Mouse (Mus musculus) embryonic facial prominence, embryonic 11.5 days (tissue): Measurements from ENCODE around the gene Ublcp1. TPM values are rescaled to one million over a fixed set of nuclear protein-coding genes. Genes with fewer than 3 reads are reported as not detected.
A peak's percentile ranks its signal among the peaks of the same experiment; 100 is the strongest.

Source experiments
- ATAC-seq: fragments of 200-750 bp; cut with Nextera tagmentation; replicated peaks from 2 replicates; pipeline ENCODE4 v1.8.0; 2017; ENCODE audit warnings: low read depth; ENCODE audit not compliant: insufficient number of reproducible peaks, low FRiP score, low TSS enrichment
- DNase-seq: peaks from one replicate; pipeline ENCODE4 v3.0.0-alpha.2; 2015; ENCODE audit warnings: low spot score
- H3K27ac ChIP-seq: fragments of 300-500 bp; sonication (generic); replicated peaks from 2 replicates; pipeline ENCODE4 v1.5.1; 2014; ENCODE audit warnings: mild to moderate bottlenecking, low read depth, low read length, control low read depth
- H3K27me3 ChIP-seq: fragments of 300-500 bp; sonication (generic); 2 replicates; pipeline ENCODE4 v1.6.1; 2014; ENCODE audit warnings: mild to moderate bottlenecking, low read length, moderate library complexity, mixed read lengths; ENCODE audit not compliant: control insufficient read depth, insufficient read depth
- H3K36me3 ChIP-seq: fragments of 300-500 bp; sonication (generic); replicated peaks from 2 replicates; pipeline ENCODE4 v1.6.1; 2014; ENCODE audit warnings: low read depth, mild to moderate bottlenecking, low read length, moderate library complexity, mixed read lengths; ENCODE audit not compliant: control insufficient read depth, insufficient read depth
- H3K4me1 ChIP-seq: fragments of 300-500 bp; sonication (generic); 2 replicates; pipeline ENCODE4 v1.6.1; 2014; ENCODE audit warnings: low read length, mixed read lengths; ENCODE audit not compliant: control insufficient read depth, insufficient read depth
- H3K4me2 ChIP-seq: fragments of 300-500 bp; sonication (generic); 2 replicates; pipeline ENCODE4 v1.6.1; 2014; ENCODE audit warnings: low read depth, mild to moderate bottlenecking, control low read depth, low read length, moderate library complexity
- H3K4me3 ChIP-seq: fragments of 300-500 bp; sonication (generic); 2 replicates; pipeline ENCODE4 v1.5.1; 2014; ENCODE audit warnings: low read depth, low read length, control low read depth
- H3K9ac ChIP-seq: fragments of 300-500 bp; sonication (generic); replicated peaks from 2 replicates; pipeline ENCODE4 v1.6.1; 2014; ENCODE audit warnings: mild to moderate bottlenecking, control low read depth, low read length
- H3K9me3 ChIP-seq: fragments of 300-500 bp; sonication (generic); replicated peaks from 2 replicates; pipeline ENCODE4 v1.6.1; 2016; ENCODE audit warnings: mild to moderate bottlenecking, low read length, inconsistent platforms, mixed read lengths; ENCODE audit not compliant: control insufficient read depth
- WGBS: fragments of 180-500 bp; shearing (Covaris S2); extraction: QIAGEN DNeasy Blood & Tissue Kit; methylation state at CpG from one replicate; pipeline ENCODE4 v1.1.7; 2014; 5-methylcytosine and 5-hydroxymethylcytosine counted together
- polyA plus RNA-seq: library from polyadenylated mRNA; unstranded; fragments of >200 nt; fragmentation: Nextera tagmentation; extraction: Ambion mirVana; gene quantifications from 2 replicates; pipeline ENCODE4 v1.2.1, GENCODE M21; 2014

Gene Ublcp1
- polyA plus RNA-seq, 1 experiment from 2014 or later: 80.9 TPM

- ATAC-seq (no peak), DNase-seq (no peak)
- Histone ChIP-seq H3K4me3 (no peak overlapping the region), H3K36me3 (no peaks in the 10 kb centered on the region), H3K9me3 (no peaks in the 10 kb centered on the region), H3K27me3 (no peaks in the 10 kb centered on the region), H3K4me2 (no peak overlapping the region), H3K9ac (no peak overlapping the region), H3K4me1 (no peaks in the 10 kb centered on the region), H3K27ac (no peak overlapping the region)
- WGBS: 80% methylated on average over 14 of the region's 14 CpGs
Observed at GRCm38 (mm10) chr11:44512044-44513025, 42.0 kb upstream of the Ublcp1 start.

GRCm38 (mm10) chr11:44510371-44510770 lies 40.1 kb upstream of the Ublcp1 start:
- 86% methylated on average over 7 of the region's 7 CpGs for WGBS
- Histone ChIP-seq H3K4me2 (no peak overlapping the region), H3K4me1 (no peaks in the 10 kb centered on the region), H3K36me3 (no peaks in the 10 kb centered on the region), H3K9me3 (no peaks in the 10 kb centered on the region), H3K27me3 (no peaks in the 10 kb centered on the region), H3K27ac (no peak overlapping the region), H3K4me3 (no peak overlapping the region), H3K9ac (no peak overlapping the region)
- no peak for DNase-seq
- ATAC-seq: no peak

GRCm38 (mm10) chr11:44509906-44510305 lies 39.6 kb upstream of the Ublcp1 start:
- H3K27ac ChIP-seq: no peak overlapping the region
- H3K4me1 ChIP-seq: no peaks in the 10 kb centered on the region
- ATAC-seq (no peak), DNase-seq (no peak)
- no peak overlapping the region for H3K4me2 ChIP-seq
- H3K27me3 ChIP-seq: no peaks in the 10 kb centered on the region
- 86% methylated on average over 2 of the region's 2 CpGs for WGBS
- no peak overlapping the region for H3K4me3 ChIP-seq
- no peaks in the 10 kb centered on the region for H3K9me3 ChIP-seq
- H3K9ac ChIP-seq: no peak overlapping the region
- H3K36me3 ChIP-seq: no peaks in the 10 kb centered on the region

GRCm38 (mm10) chr11:44508876-44509275 lies 38.6 kb upstream of the Ublcp1 start:
- H3K4me2 ChIP-seq: no peak overlapping the region
- H3K9me3 ChIP-seq: no peaks in the 10 kb centered on the region
- H3K4me3 ChIP-seq: no peak overlapping the region
- no peaks in the 10 kb centered on the region for H3K4me1 ChIP-seq
- no peaks in the 10 kb centered on the region for H3K27me3 ChIP-seq
- no peak for DNase-seq
- ATAC-seq: no peak
- WGBS: 81% methylated on average over 4 of the region's 4 CpGs
- H3K27ac ChIP-seq: no peak overlapping the region
- H3K36me3 ChIP-seq: no peaks in the 10 kb centered on the region
- H3K9ac ChIP-seq: no peak overlapping the region

- Histone ChIP-seq H3K4me3 (no peak overlapping the region), H3K36me3 (no peaks in the 10 kb centered on the region), H3K4me1 (no peaks in the 10 kb centered on the region), H3K27ac (no peak overlapping the region), H3K9me3 (no peaks in the 10 kb centered on the region), H3K4me2 (no peak overlapping the region), H3K27me3 (no peaks in the 10 kb centered on the region), H3K9ac (no peak overlapping the region)
- 82% methylated on average over 3 of the region's 3 CpGs for WGBS
- ATAC-seq (no peak), DNase-seq (no peak)
Observed at GRCm38 (mm10) chr11:44504761-44505160, 34.5 kb upstream of the Ublcp1 start.

GRCm38 (mm10) chr11:44504146-44504545 lies 33.8 kb upstream of the Ublcp1 start:
- Histone ChIP-seq H3K27me3 (no peaks in the 10 kb centered on the region), H3K27ac (no peak overlapping the region), H3K9me3 (no peaks in the 10 kb centered on the region), H3K4me2 (no peak overlapping the region), H3K9ac (no peak overlapping the region), H3K36me3 (no peaks in the 10 kb centered on the region), H3K4me1 (no peaks in the 10 kb centered on the region), H3K4me3 (no peak overlapping the region)
- no peak for ATAC-seq
- DNase-seq: no peak
- 92% methylated on average over 7 of the region's 7 CpGs for WGBS

- Histone ChIP-seq H3K27ac (no peak overlapping the region), H3K4me2 (no peak overlapping the region), H3K36me3 (no peaks in the 10 kb centered on the region), H3K9me3 (no peaks in the 10 kb centered on the region), H3K4me3 (no peak overlapping the region), H3K4me1 (no peaks in the 10 kb centered on the region), H3K27me3 (no peaks in the 10 kb centered on the region), H3K9ac (no peak overlapping the region)
- ATAC-seq (no peak), DNase-seq (peak; percentile 5)
- 41% methylated on average over 5 of the region's 5 CpGs for WGBS
Observed at GRCm38 (mm10) chr11:44502931-44503330, 32.6 kb upstream of the Ublcp1 start.

- Histone ChIP-seq H3K4me1 (no peaks in the 10 kb centered on the region), H3K4me3 (no peak overlapping the region), H3K9ac (no peak overlapping the region), H3K27me3 (no peaks in the 10 kb centered on the region), H3K36me3 (no peaks in the 10 kb centered on the region), H3K4me2 (no peak overlapping the region), H3K27ac (no peak overlapping the region), H3K9me3 (no peaks in the 10 kb centered on the region)
- no peak for DNase-seq
- no peak for ATAC-seq
- 93% methylated on average over 2 of the region's 2 CpGs for WGBS
Observed at GRCm38 (mm10) chr11:44501477-44501876, 31.2 kb upstream of the Ublcp1 start.
